Mouse (Mus musculus): ENCODE measurements around the gene Tlx2. TPM values are rescaled to one million over a fixed set of nuclear protein-coding genes. Genes with fewer than 3 reads are reported as not detected.

The Tlx2 gene
- polyA plus RNA-seq, 1 experiment, result 0.06 TPM

- peaks cover 43% of the 10 kb centered on the region for H3K79me2 ChIP-seq (ENCODE audit: control insufficient read depth, insufficient read depth)
- H3K4me3 ChIP-seq, result peak overlapping the region; percentile 100
- H3K4me2 ChIP-seq (ENCODE audit: low read depth), result peak overlapping the region; percentile 82
- no peaks in the 10 kb centered on the region for H3K27me3 ChIP-seq (ENCODE audit: control insufficient read depth, insufficient read depth, insufficient read length)
- TF ChIP-seq USF1 (IDR thresholded peaks at IDR 0.05; ENCODE audit: low read depth) (peak; percentile 63), TCF3 (IDR thresholded peaks at IDR 0.05; ENCODE audit: insufficient read length, low read depth) (no peak), REST (IDR thresholded peaks at IDR 0.05; ENCODE audit: insufficient read depth, insufficient read length) (no peak), TCF12 (IDR thresholded peaks at IDR 0.05; ENCODE audit: insufficient read depth, poor library complexity, severe bottlenecking) (no peak), POLR2AphosphoS2 (IDR thresholded peaks at IDR 0.05; ENCODE audit: insufficient read length, low read depth) (peak; percentile 12), MYOD1 (IDR thresholded peaks at IDR 0.05; ENCODE audit: control insufficient read depth in 1 of 3, insufficient read length in 2 of 3, low read depth in 2 of 3) (peak; percentile 33 to 87 (median 78)), MAX (IDR thresholded peaks at IDR 0.05; ENCODE audit: low read depth) (peak; percentile 78), SRF (IDR thresholded peaks at IDR 0.05; ENCODE audit: control insufficient read depth, insufficient read length, low read depth) (no peak), POLR2A (IDR thresholded peaks at IDR 0.05; ENCODE audit: insufficient read length, low read depth) (peak; percentile 37), MYOG (IDR thresholded peaks at IDR 0.05; ENCODE audit: control insufficient read depth in 1 of 3, insufficient read depth in 1 of 3, insufficient read length in 2 of 3, low read depth in 2 of 3) (peak; percentile 33 to 85 (median 58)), CEBPB (IDR thresholded peaks at IDR 0.05; ENCODE audit: insufficient read depth, poor library complexity, severe bottlenecking) (no peak)
- H3ac ChIP-seq (ENCODE audit: control insufficient read depth, insufficient read length), result peak overlapping the region; percentile 78
- H3K36me3 ChIP-seq (ENCODE audit: control insufficient read depth, insufficient read depth), result peaks cover 21% of the 10 kb centered on the region
Measured at GRCm38 (mm10) chr6:83053136-83053960, 16.7 kb downstream of the Tlx2 start.

GRCm38 (mm10) chr6:83049367-83049766 lies 20.7 kb downstream of the Tlx2 start:
- no peak overlapping the region for H3K4me3 ChIP-seq
- TF ChIP-seq REST (IDR thresholded peaks at IDR 0.05; ENCODE audit: insufficient read depth, insufficient read length) (no peak), MYOD1 (IDR thresholded peaks at IDR 0.05; ENCODE audit: control insufficient read depth in 1 of 3, insufficient read length in 2 of 3, low read depth in 2 of 3) (no peak), POLR2AphosphoS2 (IDR thresholded peaks at IDR 0.05; ENCODE audit: insufficient read length, low read depth) (peak; percentile 59)
- no peak overlapping the region for H3K4me2 ChIP-seq (ENCODE audit: low read depth)
- no peak overlapping the region for H3ac ChIP-seq (ENCODE audit: control insufficient read depth, insufficient read length)
- no peaks in the 10 kb centered on the region for H3K27me3 ChIP-seq (ENCODE audit: control insufficient read depth, insufficient read depth, insufficient read length)
- H3K36me3 ChIP-seq (ENCODE audit: control insufficient read depth, insufficient read depth), result peaks cover 8% of the 10 kb centered on the region
- peaks cover 25% of the 10 kb centered on the region for H3K79me2 ChIP-seq (ENCODE audit: control insufficient read depth, insufficient read depth)

- no peak overlapping the region for H3K4me3 ChIP-seq
- TF ChIP-seq SRF (IDR thresholded peaks at IDR 0.05; ENCODE audit: control insufficient read depth, insufficient read length, low read depth) (no peak), USF1 (IDR thresholded peaks at IDR 0.05; ENCODE audit: low read depth) (no peak), CEBPB (IDR thresholded peaks at IDR 0.05; ENCODE audit: insufficient read depth, poor library complexity, severe bottlenecking) (no peak), MYOD1 (IDR thresholded peaks at IDR 0.05; ENCODE audit: control insufficient read depth in 1 of 3, insufficient read length in 2 of 3, low read depth in 2 of 3) (no peak), POLR2A (IDR thresholded peaks at IDR 0.05; ENCODE audit: insufficient read length, low read depth) (no peak), MAX (IDR thresholded peaks at IDR 0.05; ENCODE audit: low read depth) (no peak), POLR2AphosphoS2 (IDR thresholded peaks at IDR 0.05; ENCODE audit: insufficient read length, low read depth) (no peak), REST (IDR thresholded peaks at IDR 0.05; ENCODE audit: insufficient read depth, insufficient read length) (no peak), MYOG (IDR thresholded peaks at IDR 0.05; ENCODE audit: control insufficient read depth in 1 of 3, insufficient read depth in 1 of 3, insufficient read length in 2 of 3, low read depth in 2 of 3) (no peak), TCF3 (IDR thresholded peaks at IDR 0.05; ENCODE audit: insufficient read length, low read depth) (no peak), TCF12 (IDR thresholded peaks at IDR 0.05; ENCODE audit: insufficient read depth, poor library complexity, severe bottlenecking) (no peak), E2F4 (IDR thresholded peaks at IDR 0.05; ENCODE audit: insufficient read depth) (no peak)
- H3K27me3 ChIP-seq (ENCODE audit: control insufficient read depth, insufficient read depth, insufficient read length), result no peaks in the 10 kb centered on the region
- H3ac ChIP-seq (ENCODE audit: control insufficient read depth, insufficient read length), result no peak overlapping the region
- no peak overlapping the region for H3K4me2 ChIP-seq (ENCODE audit: low read depth)
- no peaks in the 10 kb centered on the region for H3K36me3 ChIP-seq (ENCODE audit: control insufficient read depth, insufficient read depth)
- H3K79me2 ChIP-seq (ENCODE audit: control insufficient read depth, insufficient read depth), result no peaks in the 10 kb centered on the region
Measured at GRCm38 (mm10) chr6:83044742-83045141, 25.4 kb downstream of the Tlx2 start.

- no peak overlapping the region for H3K4me3 ChIP-seq
- H3K4me2 ChIP-seq (ENCODE audit: low read depth), result no peak overlapping the region
- H3K27me3 ChIP-seq (ENCODE audit: control insufficient read depth, insufficient read depth, insufficient read length), result no peaks in the 10 kb centered on the region
- H3K79me2 ChIP-seq (ENCODE audit: control insufficient read depth, insufficient read depth), result no peaks in the 10 kb centered on the region
- no peak for TF ChIP-seq SRF (IDR thresholded peaks at IDR 0.05; ENCODE audit: control insufficient read depth, insufficient read length, low read depth)
- no peak for TF ChIP-seq REST (IDR thresholded peaks at IDR 0.05; ENCODE audit: insufficient read depth, insufficient read length)
- no peak for TF ChIP-seq E2F4 (IDR thresholded peaks at IDR 0.05; ENCODE audit: insufficient read depth)
- no peak for TF ChIP-seq MYOG (IDR thresholded peaks at IDR 0.05; ENCODE audit: control insufficient read depth in 1 of 3, insufficient read depth in 1 of 3, insufficient read length in 2 of 3, low read depth in 2 of 3)
- TF ChIP-seq POLR2AphosphoS2 (IDR thresholded peaks at IDR 0.05; ENCODE audit: insufficient read length, low read depth), result no peak
- no peak for TF ChIP-seq TCF3 (IDR thresholded peaks at IDR 0.05; ENCODE audit: insufficient read length, low read depth)
- TF ChIP-seq POLR2A (IDR thresholded peaks at IDR 0.05; ENCODE audit: insufficient read length, low read depth), result no peak
- TF ChIP-seq USF1 (IDR thresholded peaks at IDR 0.05; ENCODE audit: low read depth), result no peak
- no peak for TF ChIP-seq MYOD1 (IDR thresholded peaks at IDR 0.05; ENCODE audit: control insufficient read depth in 1 of 3, insufficient read length in 2 of 3, low read depth in 2 of 3)
- TF ChIP-seq MAX (IDR thresholded peaks at IDR 0.05; ENCODE audit: low read depth), result no peak
- no peak for TF ChIP-seq CEBPB (IDR thresholded peaks at IDR 0.05; ENCODE audit: insufficient read depth, poor library complexity, severe bottlenecking)
- TF ChIP-seq TCF12 (IDR thresholded peaks at IDR 0.05; ENCODE audit: insufficient read depth, poor library complexity, severe bottlenecking), result no peak
- H3ac ChIP-seq (ENCODE audit: control insufficient read depth, insufficient read length), result no peak overlapping the region
- no peaks in the 10 kb centered on the region for H3K36me3 ChIP-seq (ENCODE audit: control insufficient read depth, insufficient read depth)
Measured at GRCm38 (mm10) chr6:83043993-83044392, 26.1 kb downstream of the Tlx2 start.
